Comparison of ENCODE assay signal across 8 mouse cellular contexts in genomic region chr11:98682811-98683210, GRCm38 (mm10). TPM values are rescaled to one million over a fixed set of nuclear protein-coding genes. Genes with fewer than 3 reads are reported as not detected.
DNase-seq lines count a peak whose midpoint lies in the region; ATAC-seq and TF ChIP-seq lines count a peak whose summit lies in the region.
"Had no signal": no experiment of that assay in that cellular context is flagged by ENCODE, and none has a peak within 500 bp of the region (broad histone marks: within the 10 kb centered on the region; RNA-seq: fewer than 3 reads in every experiment).

No protein-coding gene starts in this region.

- ATAC-seq in erythroblast, adult 5-6 weeks (replicated peaks; ENCODE audit: low FRiP score, poor library complexity, severe bottlenecking): peak; percentile 23
- ATAC-seq in limb, embryonic 15.5 days (ENCODE audit: insufficient number of reproducible peaks, low FRiP score, low TSS enrichment, low read depth): peak; percentile 22
- peak; percentile 21 for ATAC-seq in stomach, postnatal 0 days (ENCODE audit: low FRiP score, low TSS enrichment)

- no peaks in the 10 kb centered on the region for H3K27me3 ChIP-seq in spleen, adult 2 months (ENCODE audit: control insufficient read depth, insufficient read depth, low read length)
- H3K27me3 ChIP-seq in limb, embryonic 15.5 days: no peaks in the 10 kb centered on the region
- H3K27me3 ChIP-seq in stomach, postnatal 0 days (ENCODE audit: control insufficient read depth, insufficient read depth, low read length): no peaks in the 10 kb centered on the region

- peak overlapping the region; percentile 53 for H3K27ac ChIP-seq in spleen, adult 2 months (ENCODE audit: insufficient read depth, low read length)
- H3K27ac ChIP-seq in limb, embryonic 15.5 days: peak overlapping the region; percentile 74
- peak overlapping the region; percentile 85 for H3K27ac ChIP-seq in stomach, postnatal 0 days (replicated peaks)

- WGBS in spleen, adult 2 months: under 1% methylated on average over 23 of the region's 23 CpGs
- WGBS in limb, embryonic 15.5 days: 0% methylated on average over 23 of the region's 23 CpGs
- WGBS in stomach, postnatal 0 days: under 1% methylated on average over 23 of the region's 23 CpGs

- H3K36me3 ChIP-seq in spleen, adult 2 months (ENCODE audit: control insufficient read depth, insufficient read depth, low read length): peaks cover 15% of the 10 kb centered on the region
- H3K36me3 ChIP-seq in limb, embryonic 15.5 days: peaks cover 31% of the 10 kb centered on the region
- peaks cover 18% of the 10 kb centered on the region for H3K36me3 ChIP-seq in stomach, postnatal 0 days (ENCODE audit: control insufficient read depth, insufficient read depth, low read length)

- no peak for TF ChIP-seq EP300 in stomach, postnatal 0 days (optimal IDR thresholded peaks at IDR 0.05)

- peak overlapping the region; percentile 99 for H3K9ac ChIP-seq in limb, embryonic 15.5 days
- peak overlapping the region; percentile 99 for H3K9ac ChIP-seq in stomach, postnatal 0 days (ENCODE audit: low read length)

- no peak for DNase-seq in spleen, adult 2 months (ENCODE audit: low read depth in 1 of 2, low spot score in 2 of 2)
- no peak for DNase-seq in spleen, postnatal 10 days (ENCODE audit: low spot score in 2 of 2)
- DNase-seq in stomach, postnatal 0 days (ENCODE audit: low spot score): no peak
- no peak for DNase-seq in cerebellum, postnatal 4 days (ENCODE audit: low spot score in 2 of 2)
- no peak for DNase-seq in spleen, adult 12 weeks (ENCODE audit: low spot score)

- H3K4me1 ChIP-seq in spleen, adult 2 months (ENCODE audit: control insufficient read depth, insufficient read depth, insufficient read length): peaks cover 2% of the 10 kb centered on the region
- peaks cover 9% of the 10 kb centered on the region for H3K4me1 ChIP-seq in limb, embryonic 15.5 days
- H3K4me1 ChIP-seq in stomach, postnatal 0 days (replicated peaks; ENCODE audit: control insufficient read depth, insufficient read depth): no peaks in the 10 kb centered on the region

- no peaks in the 10 kb centered on the region for H3K9me3 ChIP-seq in limb, embryonic 15.5 days
- no peaks in the 10 kb centered on the region for H3K9me3 ChIP-seq in stomach, postnatal 0 days (ENCODE audit: control insufficient read depth, low read length)

- TF ChIP-seq POLR2A in spleen, adult 2 months (IDR thresholded peaks at IDR 0.05; ENCODE audit: low read depth, low read length): no peak

- H3K4me2 ChIP-seq in limb, embryonic 15.5 days: peak overlapping the region; percentile 70
- peak overlapping the region; percentile 53 for H3K4me2 ChIP-seq in stomach, postnatal 0 days (replicated peaks; ENCODE audit: low read depth)

- no peak for TF ChIP-seq CTCF in spleen, adult 2 months (IDR thresholded peaks at IDR 0.05; ENCODE audit: extremely low read depth, insufficient read depth, insufficient read length, insufficient replicate concordance)
- TF ChIP-seq CTCF in stomach, postnatal 0 days (IDR thresholded peaks at IDR 0.05; ENCODE audit: low read depth): no peak

- peak overlapping the region; percentile 80 for H3K4me3 ChIP-seq in spleen, adult 2 months (ENCODE audit: extremely low read depth, insufficient read depth, insufficient read length)
- peak overlapping the region; percentile 99 for H3K4me3 ChIP-seq in limb, embryonic 15.5 days
- peak overlapping the region; percentile 92 for H3K4me3 ChIP-seq in stomach, postnatal 0 days (ENCODE audit: low read depth, low read length)

RNA-seq across cellular contexts. Expression of gene Psmd3, which starts 0.5 kb away (rescaled TPM):
- polyA plus RNA-seq in spleen, adult 2 months (2012; rRNA removed): 83.1 and 107 TPM in 2 replicates
- 10.2 and 14.2 TPM in 2 replicates for total RNA-seq in erythroblast, adult 5-6 weeks (2015; ENCODE audit: low replicate concordance)
- 15.4 and 26.9 TPM in 2 replicates for total RNA-seq in erythroblast, adult 5-6 weeks (2017; ENCODE audit: low replicate concordance)
- 197 and 200 TPM in 2 replicates for polyA plus RNA-seq in limb, embryonic 15.5 days (2015; fragmentation: Nextera tagmentation; extraction: Ambion mirVana)
- 120 and 122 TPM in 2 replicates for polyA plus RNA-seq in stomach, postnatal 0 days (2015; fragmentation: Nextera tagmentation; extraction: Ambion mirVana)

RNA-seq across cellular contexts. Expression of gene Csf3, which starts 18.3 kb away (rescaled TPM):
- 0.07 and 0.27 TPM in 2 replicates for polyA plus RNA-seq in spleen, adult 2 months (2012; rRNA removed)
- not detected in 2 replicates for total RNA-seq in erythroblast, adult 5-6 weeks (2015; ENCODE audit: low replicate concordance)
- total RNA-seq in erythroblast, adult 5-6 weeks (2017; ENCODE audit: low replicate concordance): not detected in 2 replicates
- 0.10 TPM in 1 of 2 replicates, not detected in the other for polyA plus RNA-seq in limb, embryonic 15.5 days (2015; fragmentation: Nextera tagmentation; extraction: Ambion mirVana)
- polyA plus RNA-seq in stomach, postnatal 0 days (2015; fragmentation: Nextera tagmentation; extraction: Ambion mirVana): 0.08 and 0.11 TPM in 2 replicates

RNA-seq across cellular contexts. Expression of gene Gsdma, which starts 18.7 kb away (rescaled TPM):
- not detected in 2 replicates for polyA plus RNA-seq in spleen, adult 2 months (2012; rRNA removed)
- total RNA-seq in erythroblast, adult 5-6 weeks (2015; ENCODE audit: low replicate concordance): not detected in 2 replicates
- total RNA-seq in erythroblast, adult 5-6 weeks (2017; ENCODE audit: low replicate concordance): not detected in 2 replicates
- polyA plus RNA-seq in limb, embryonic 15.5 days (2015; fragmentation: Nextera tagmentation; extraction: Ambion mirVana): 10.5 and 14.7 TPM in 2 replicates
- polyA plus RNA-seq in stomach, postnatal 0 days (2015; fragmentation: Nextera tagmentation; extraction: Ambion mirVana): 79.6 and 83.7 TPM in 2 replicates

RNA-seq across cellular contexts. Expression of gene Gsdma2, which starts 36.3 kb away (rescaled TPM):
- polyA plus RNA-seq in spleen, adult 2 months (2012; rRNA removed): not detected in 2 replicates
- not detected in 2 replicates for total RNA-seq in erythroblast, adult 5-6 weeks (2015; ENCODE audit: low replicate concordance)
- not detected in 2 replicates for total RNA-seq in erythroblast, adult 5-6 weeks (2017; ENCODE audit: low replicate concordance)
- polyA plus RNA-seq in limb, embryonic 15.5 days (2015; fragmentation: Nextera tagmentation; extraction: Ambion mirVana): not detected in 2 replicates
- polyA plus RNA-seq in stomach, postnatal 0 days (2015; fragmentation: Nextera tagmentation; extraction: Ambion mirVana): 81.0 and 91.9 TPM in 2 replicates
- polyA plus RNA-seq: gonadal fat pad, adult 2 months had no signal

RNA-seq across cellular contexts. Expression of gene Med24, which starts 46.4 kb away (rescaled TPM):
- 53.6 and 69.1 TPM in 2 replicates for polyA plus RNA-seq in spleen, adult 2 months (2012; rRNA removed)
- total RNA-seq in erythroblast, adult 5-6 weeks (2015; ENCODE audit: low replicate concordance): 8.8 and 17.3 TPM in 2 replicates
- total RNA-seq in erythroblast, adult 5-6 weeks (2017; ENCODE audit: low replicate concordance): 10.3 and 17.6 TPM in 2 replicates
- polyA plus RNA-seq in limb, embryonic 15.5 days (2015; fragmentation: Nextera tagmentation; extraction: Ambion mirVana): 47.6 and 48.3 TPM in 2 replicates
- 16.5 and 18.7 TPM in 2 replicates for polyA plus RNA-seq in stomach, postnatal 0 days (2015; fragmentation: Nextera tagmentation; extraction: Ambion mirVana)

Comparison
In these comparisons a context has a peak if more than half of its experiments do, and no peak if none do; other contexts are left out.
1. RNA of gene Gsdma, which starts 18.7 kb away (polyA plus RNA-seq): 79.6 to 83.7 TPM in stomach, postnatal 0 days and 10.5 to 14.7 TPM in limb, embryonic 15.5 days; not detected in spleen, adult 2 months; every median in the first group is over 10 times any median in the second.
2. Peak in every context shown above with its lines, with median percentiles within 50 percentile points of each other: H3K27ac ChIP-seq, H3K4me3 ChIP-seq and ATAC-seq.